Mouse (Mus musculus): ENCODE measurements around the gene Polr3gl. TPM values are rescaled to one million over a fixed set of nuclear protein-coding genes. Genes with fewer than 3 reads are reported as not detected.
A peak's percentile ranks its signal among the peaks of the same experiment; 100 is the strongest.

Gene Polr3gl
- total RNA-seq, 2 experiments from 2014 or later, result 22.5 to 29.9 TPM

DNA sequence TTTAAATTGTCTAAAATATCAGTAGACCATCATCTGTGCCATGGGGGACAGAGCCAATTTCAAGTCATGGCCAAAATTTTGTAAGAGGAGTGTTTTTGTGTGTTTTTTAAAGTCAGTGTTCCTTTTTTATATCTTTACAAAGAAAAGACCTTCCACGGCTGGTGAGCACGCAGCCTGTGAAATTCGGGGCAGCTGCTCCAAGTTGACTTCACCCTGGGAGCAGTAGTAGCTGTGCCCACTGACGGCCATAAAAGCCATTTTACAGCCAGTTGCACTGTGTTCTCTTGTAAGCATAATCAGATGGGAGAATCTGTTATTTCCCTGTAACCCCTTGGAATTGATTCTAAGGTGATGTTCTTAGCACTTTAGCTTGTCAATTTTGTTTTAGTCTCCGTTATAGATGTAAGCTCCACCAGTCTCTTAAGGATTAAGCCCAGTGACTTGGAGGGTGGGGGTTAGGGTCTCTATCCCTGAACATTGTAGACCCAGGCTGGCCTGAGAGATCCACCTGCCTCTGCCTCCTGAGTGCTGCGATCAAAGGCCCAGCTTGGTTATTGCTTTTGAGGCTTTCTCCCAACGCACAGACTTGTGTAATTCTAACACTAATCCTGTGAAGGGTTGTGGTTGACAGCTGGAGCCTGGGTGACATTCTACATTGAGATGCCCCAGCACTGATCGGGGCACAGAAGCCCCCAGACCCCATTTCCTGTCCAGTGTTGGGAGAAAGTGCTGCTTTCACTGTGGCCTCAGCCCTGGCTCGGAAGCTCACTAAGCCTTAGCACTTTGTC is 32.9 kb downstream of the Polr3gl start:
- DNase-seq (ENCODE audit: low spot score in 2 of 2), result no peak
- intact Hi-C loops (cut with DNase I), result no loop called here

DNA sequence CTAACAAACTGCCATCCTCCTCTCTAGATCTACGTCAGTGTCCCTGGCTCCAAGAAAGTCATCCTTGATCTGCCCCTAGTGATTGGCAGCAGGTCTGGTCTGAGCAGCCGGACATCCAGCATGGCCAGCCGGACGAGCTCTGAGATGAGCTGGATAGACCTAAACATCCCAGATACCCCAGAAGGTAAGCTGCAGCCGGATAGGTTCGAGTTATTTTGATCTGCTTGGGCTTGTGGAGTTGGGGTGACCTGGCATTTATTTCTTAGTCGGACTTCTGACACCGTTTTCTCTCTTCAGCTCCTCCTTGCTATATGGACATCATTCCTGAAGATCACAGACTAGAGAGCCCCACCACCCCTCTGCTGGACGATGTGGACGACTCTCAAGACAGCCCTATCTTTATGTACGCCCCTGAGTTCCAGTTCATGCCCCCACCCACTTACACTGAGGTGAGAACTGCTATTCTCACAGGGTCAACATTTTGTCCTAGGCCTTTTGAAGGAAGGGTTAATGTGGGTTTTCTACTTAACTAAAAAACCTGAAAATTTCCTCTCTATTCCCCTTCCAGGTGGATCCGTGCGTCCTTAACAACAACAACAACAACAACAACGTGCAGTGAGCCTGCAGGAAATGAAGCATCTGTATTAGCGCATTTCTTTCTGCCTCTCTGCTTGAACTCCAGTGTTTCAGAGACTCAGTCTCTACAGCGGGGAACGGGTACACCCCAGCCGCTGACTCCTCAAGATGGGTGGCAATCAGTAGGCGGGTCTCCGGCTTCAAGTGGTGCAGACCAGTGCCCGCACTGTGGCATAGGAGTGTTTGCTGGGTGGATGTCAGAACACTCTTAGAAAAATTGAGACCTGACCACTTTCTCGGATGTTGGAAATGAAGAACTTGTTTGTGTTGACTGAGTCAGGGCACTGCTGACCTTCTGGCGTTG is 33.8 kb downstream of the Polr3gl start:
- no peak for DNase-seq (ENCODE audit: low spot score in 2 of 2)
- intact Hi-C loops (cut with DNase I), result no loop called here

DNA sequence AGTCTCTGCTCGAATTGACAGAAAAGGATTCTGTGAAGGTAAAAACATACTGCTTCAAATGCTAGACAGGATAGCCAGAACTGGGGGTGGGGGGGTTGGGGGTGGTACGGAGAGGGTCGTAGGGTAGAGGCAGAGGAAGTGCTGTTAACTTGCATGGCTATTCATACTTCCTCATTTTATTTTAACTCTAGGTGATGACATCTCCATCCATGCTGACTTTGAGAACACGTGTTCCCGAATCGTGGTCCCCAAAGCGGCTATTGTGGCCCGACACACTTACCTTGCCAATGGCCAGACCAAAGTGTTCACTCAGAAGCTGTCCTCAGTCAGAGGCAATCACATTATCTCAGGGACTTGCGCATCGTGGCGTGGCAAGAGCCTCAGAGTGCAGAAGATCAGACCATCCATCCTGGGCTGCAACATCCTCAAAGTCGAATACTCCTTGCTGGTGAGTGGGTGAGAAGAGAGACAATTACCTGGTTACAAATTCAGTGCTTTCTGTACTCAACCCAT is 34.5 kb downstream of the Polr3gl start:
- intact Hi-C loops (cut with DNase I), result no loop called here
- no peak for DNase-seq (ENCODE audit: low spot score in 2 of 2)

DNA sequence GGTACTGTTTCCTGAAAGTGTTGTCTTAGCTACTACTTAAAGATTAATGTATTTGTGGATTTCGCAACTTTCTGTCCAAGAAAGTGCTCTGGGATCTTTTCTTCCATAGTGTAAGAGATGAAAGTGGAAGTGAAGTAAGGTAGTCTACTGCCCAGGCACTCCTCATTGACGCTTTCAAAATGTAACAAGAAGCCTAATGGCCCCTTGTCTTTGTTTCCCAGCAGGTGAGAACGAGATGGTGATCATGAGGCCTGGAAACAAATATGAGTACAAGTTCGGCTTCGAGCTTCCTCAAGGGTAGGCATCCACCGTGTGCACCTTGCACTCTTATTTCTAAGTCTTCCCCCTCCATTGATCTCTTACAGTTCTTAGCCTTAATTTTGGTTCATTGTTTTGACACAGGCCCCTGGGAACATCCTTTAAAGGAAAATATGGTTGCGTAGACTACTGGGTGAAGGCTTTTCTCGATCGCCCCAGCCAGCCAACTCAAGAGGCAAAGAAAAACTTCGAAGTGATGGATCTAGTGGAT is 35.2 kb downstream of the Polr3gl start:
- DNase-seq (ENCODE audit: low spot score in 2 of 2), result no peak
- intact Hi-C loops (cut with DNase I), result no loop called here

DNA sequence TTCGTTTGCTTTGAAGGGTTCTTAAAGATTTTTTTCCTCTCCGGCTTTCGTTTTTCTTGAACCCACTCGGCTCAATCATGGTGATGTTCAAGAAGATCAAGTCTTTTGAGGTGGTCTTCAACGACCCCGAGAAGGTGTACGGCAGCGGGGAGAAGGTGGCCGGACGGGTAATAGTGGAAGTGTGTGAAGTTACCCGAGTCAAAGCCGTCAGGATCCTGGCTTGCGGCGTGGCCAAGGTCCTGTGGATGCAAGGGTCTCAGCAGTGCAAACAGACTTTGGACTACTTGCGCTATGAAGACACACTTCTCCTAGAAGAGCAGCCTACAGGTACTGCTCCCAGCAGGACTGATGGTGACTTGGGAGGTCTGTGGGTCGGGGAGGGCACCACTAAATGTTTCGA is 35.8 kb downstream of the Polr3gl start:
- intact Hi-C loops (cut with DNase I), result no loop called here
- DNase-seq (ENCODE audit: low spot score in 2 of 2), result no peak

DNA sequence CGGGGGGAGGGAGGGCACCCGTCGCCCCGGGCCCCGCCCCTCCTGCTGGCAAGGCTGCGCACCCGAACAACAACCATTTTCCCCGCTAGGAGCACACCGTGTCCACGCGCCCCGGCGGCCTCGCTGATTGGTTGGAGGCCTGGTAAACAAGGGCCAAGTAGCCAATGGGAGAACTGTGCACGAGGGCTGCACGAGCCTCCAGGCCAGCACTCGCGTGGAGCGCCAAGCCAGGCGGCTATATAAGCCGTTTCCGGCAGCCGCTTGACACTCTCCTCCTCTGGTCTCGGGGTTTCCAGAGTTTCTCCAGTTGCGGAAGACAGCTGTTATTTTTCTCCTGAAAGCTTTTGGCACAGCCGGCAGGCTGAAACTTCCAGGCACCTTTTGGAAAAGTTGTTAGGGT is 36.3 kb downstream of the Polr3gl start, which contains the start of gene Txnip:
TSS of gene Txnip (plus strand) at position 264 of the 400 bp plus-strand sequence.
- peak; percentile 95 to 96 for DNase-seq (ENCODE audit: low spot score in 2 of 2)
- intact Hi-C loops (cut with DNase I), result no loop called here

DNA sequence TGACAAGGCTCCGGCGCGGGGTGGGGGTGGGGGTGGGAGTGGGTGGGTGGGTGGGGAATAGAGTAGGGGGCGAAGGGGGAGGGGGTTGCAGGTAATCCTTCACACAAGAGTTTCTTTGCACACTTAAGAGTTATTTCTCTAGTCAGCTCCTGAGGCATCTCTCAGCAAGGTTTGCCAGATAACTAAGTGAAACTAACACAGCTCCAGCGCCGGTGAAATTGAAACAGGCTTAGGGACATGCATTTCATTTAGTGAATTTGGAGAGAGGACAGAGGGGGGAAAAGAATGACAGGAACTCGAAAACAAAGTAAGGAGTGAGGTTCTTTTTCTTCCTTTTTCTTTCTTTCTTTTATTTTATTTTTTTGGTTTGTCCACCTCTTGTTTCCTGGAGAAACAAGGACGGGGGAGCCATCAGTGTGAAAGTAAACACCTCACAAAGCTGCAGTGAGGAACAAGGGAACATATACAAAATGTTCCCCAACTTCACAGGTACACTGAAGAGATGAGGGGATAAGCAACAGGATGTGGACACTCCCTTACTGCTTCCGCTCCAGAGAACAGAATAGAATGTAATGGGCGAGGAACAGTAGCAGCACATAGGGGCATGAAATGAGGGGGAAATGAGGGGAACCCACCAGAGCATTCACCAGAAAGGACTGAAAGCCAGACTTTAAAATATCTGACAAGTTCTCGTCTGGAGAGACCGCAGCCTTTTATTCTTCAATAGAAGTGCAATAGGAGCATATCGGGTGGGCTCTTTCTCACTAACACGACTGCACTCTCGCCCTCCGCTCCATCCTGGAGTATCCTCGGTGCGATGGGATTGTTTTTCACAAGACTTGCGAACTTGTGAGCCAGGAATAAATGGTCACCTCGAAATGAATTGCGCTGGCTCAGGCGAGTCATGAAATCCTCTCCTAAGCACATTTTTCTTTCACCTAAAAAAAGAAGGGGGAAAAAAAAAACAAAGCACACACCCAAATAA is 37.0 kb downstream of the Polr3gl start:
- no peak for DNase-seq (ENCODE audit: low spot score in 2 of 2)
- intact Hi-C loops (cut with DNase I), result no loop called here

DNA sequence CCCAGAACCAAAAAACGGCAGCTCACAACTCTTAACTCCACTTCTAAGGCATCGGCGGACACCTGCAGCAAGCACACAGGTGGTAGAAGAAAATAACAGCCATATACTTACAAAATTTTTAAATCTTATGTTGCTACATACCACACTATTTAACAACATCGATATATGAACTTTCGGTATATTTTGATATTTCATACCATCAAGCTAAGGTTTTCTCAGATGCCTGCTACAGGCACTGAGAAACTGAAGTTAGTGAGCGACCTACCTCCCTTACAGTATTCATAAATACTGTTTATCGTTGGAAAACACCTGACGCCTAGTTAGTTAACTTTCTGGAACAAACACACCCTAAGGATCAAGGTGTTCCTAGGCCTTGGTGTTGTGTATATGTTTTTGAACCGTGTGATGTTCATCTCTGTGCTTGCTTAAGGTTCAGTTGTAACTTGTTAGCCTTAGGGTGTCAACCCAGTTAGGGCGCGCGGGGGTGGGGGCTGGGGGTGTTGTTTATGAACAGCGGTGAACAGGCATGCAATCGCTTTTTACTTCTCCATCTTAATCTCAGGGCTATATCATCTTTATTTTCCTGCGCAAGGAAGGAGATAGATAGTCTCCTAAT is 37.9 kb downstream of the Polr3gl start:
- DNase-seq (ENCODE audit: low spot score in 2 of 2), result no peak
- intact Hi-C loops (cut with DNase I), result no loop called here

DNA sequence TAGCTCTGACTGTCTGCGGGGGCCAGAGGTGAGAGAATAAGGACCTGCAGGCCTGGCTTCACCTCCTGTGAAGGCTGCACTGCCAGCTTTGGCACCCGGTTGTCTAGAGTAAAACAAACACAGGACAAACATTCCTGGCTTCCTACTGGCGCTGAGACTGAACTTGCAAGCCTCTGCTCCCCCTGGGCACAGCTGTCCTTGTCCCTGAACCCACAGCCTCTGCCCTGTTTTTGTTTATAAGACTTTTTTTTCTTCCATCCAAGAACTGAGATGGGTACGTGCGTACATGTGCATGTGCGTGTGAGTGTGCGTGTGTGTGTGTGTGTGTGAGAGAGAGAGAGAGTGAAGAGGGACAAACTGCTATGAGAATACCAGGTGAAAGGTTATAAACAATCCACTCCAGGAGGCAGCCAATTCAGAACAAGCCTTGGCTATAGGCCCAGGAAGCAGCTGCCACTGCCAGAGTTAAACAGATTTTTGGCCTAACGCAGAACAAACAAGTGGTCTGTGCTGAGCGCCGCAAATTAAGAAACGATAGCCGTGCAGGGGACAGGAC is 38.9 kb downstream of the Polr3gl start:
- intact Hi-C loops (cut with DNase I), result no loop called here
- DNase-seq (ENCODE audit: low spot score in 2 of 2), result no peak

DNA sequence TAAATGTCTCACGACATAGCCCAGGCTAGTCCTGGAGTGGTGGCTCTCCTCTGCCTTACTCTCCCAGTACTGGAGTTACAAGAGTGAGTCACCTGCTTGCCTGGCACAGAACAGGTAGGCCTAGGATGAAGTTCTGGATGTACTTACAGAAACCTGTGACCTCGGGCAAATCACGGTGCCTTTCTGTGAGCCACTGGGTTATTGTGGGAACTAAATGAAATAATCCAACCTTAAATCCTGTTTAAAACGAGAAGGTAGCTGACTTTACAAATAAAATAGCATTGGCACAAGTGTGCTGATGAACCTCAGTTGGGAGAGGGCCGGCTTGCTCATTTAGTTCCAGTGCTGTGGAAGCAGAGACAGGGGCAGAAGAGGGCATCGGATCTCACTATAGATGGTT is 39.7 kb downstream of the Polr3gl start:
- no peak for DNase-seq (ENCODE audit: low spot score in 2 of 2)
- intact Hi-C loops (cut with DNase I), result no loop called here

DNA sequence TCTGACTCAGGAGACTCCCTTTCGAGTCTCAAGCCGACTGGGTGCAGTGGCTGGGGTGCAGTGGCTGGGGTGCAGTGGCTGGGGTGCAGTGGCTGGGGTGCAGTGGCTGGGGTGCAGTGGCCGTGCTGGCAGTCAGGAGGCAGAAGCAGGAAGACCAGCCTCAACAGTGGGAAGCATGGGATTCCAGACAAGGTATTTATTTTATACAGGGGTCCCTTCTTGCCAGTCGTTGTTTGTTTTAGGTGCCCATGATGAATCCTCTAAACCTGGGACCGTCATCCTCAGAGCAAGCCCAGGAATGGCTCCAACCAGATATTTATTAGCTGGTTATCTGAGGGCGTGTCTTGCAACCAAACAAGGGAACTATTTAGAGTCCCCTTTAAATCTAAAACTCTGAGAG is 40.4 kb downstream of the Polr3gl start:
- intact Hi-C loops (cut with DNase I), result no loop called here
- DNase-seq (ENCODE audit: low spot score in 2 of 2), result no peak

DNA sequence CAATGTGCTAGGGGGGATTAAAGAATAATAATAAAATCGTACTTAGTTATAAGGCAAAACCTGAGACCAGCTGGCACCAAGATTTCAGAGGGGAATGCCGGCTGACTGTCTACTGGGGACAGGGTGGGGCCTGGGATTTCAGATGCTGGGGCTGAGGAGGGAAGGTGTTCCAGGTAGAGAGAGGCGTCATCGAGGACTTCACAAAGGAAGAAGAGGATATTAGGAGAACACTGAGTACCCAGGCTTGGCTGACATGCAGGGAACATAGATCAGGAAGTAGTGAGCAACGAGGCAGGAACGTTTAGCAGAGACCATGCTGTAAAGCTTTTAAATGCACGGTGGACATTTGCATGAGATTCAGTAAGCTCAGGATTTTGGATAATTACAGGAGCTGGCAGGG is 42.1 kb downstream of the Polr3gl start:
- intact Hi-C loops (cut with DNase I), result loop anchor here (1.0 to 2.0 kb wide), 2 partner anchors 28 to 83 kb away; partner anchors contain the start of genes Gm42957 and Pex11b

DNA sequence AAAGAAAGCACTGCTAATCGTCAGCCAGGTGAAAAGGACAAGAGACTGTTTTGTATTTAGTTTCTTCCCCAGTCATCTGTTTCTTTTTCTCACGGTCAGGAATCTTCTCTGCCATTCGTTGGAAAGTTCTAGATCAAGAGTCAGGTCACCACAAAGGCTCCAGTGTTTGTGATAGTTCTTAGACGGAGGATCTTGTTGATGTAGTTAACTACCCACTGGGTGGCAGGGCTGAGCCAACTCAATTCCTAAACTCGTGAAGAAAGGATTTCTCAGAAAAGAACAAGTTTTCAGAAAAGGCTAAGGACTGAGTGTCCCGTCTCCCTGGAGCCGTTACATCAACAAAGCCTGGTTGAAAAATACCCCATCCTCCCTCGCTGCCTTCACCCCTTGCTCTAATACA is 42.8 kb downstream of the Polr3gl start:
- no peak for DNase-seq (ENCODE audit: low spot score in 2 of 2)
- intact Hi-C loops (cut with DNase I), result loop anchor here (1.0 to 2.0 kb wide), 2 partner anchors 29 to 84 kb away; partner anchors contain the start of genes Gm42957 and Pex11b

More for the DNA sequence above, 42.1 kb downstream of the Polr3gl start:
- DNase-seq (ENCODE audit: low spot score in 2 of 2), result no peak

DNA sequence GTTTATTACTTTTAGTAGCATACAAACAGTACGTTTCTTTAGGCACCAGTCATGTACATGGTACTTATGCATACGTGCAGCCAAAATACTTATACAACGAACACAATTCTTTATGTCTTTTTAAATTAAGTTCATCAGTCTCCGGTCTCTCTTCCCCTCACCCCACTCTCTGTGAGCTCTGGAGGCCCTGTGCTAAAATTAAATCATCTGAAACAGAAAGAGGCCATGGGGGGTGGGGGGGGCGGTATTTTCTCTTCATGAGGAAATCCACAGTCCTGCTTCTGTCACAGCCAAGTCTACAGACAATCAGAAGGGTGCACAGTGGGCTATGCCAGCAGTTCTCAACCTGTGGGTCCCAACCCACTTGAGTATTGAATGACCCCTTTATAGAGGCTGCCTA is 44.6 kb downstream of the Polr3gl start:
- no peak for DNase-seq (ENCODE audit: low spot score in 2 of 2)
- intact Hi-C loops (cut with DNase I), result loop anchor here (10.0 kb wide), 1 partner anchor 155 kb away; the partner anchor contains the start of gene Nudt17

DNA sequence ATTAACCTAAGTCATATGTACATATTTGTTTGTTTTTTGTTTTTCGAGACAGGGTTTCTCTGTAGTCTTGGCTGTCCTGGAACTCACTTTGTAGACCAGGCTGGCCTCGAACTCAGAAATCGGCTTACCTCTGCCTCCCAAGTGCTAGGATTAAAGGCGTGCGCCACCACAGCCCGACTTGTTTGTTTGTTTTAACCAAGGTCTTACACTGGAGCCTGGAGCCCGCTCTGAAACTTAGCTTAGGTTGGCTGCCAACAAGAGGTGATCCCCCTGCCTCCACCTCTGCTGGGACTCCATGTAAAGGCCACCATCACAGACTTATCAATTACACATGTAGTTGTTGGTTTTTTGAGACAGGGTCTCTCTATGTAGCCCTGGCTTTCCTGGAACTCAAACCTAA is 45.2 kb downstream of the Polr3gl start:
- no peak for DNase-seq (ENCODE audit: low spot score in 2 of 2)
- intact Hi-C loops (cut with DNase I), result loop anchor here (10.0 kb wide), 1 partner anchor 156 kb away; the partner anchor contains the start of gene Nudt17

DNA sequence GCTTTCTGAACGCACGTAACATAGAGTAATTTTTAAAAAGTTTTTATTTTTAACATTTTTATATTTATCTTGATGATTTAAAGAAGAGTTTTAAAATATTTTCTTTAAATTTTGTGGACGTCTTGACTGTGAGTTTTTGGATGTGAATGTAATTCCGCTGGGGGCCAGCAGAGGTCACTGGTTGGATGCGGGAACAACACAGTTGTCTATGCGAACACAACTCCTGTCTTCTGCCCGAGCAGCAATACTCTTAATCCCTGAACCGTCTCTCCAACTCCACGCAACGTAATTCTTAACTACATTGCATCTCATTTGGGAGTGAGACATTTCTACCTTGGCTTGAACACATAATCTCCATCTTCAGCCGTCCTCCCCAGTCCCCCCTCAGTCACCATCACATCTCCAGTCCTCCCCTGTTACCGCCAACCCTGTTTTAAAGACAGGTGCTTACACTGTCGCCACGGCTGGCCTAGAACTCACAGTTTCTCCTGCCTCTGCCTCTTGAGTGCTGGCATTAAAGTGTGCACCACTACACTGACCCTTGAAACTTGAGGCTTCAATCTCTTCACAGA is 46.5 kb downstream of the Polr3gl start:
- intact Hi-C loops (cut with DNase I), result loop anchor here (10.0 kb wide), 1 partner anchor 157 kb away; the partner anchor contains the start of gene Nudt17
- DNase-seq (ENCODE audit: low spot score in 2 of 2), result peak; percentile 59 to 78

DNA sequence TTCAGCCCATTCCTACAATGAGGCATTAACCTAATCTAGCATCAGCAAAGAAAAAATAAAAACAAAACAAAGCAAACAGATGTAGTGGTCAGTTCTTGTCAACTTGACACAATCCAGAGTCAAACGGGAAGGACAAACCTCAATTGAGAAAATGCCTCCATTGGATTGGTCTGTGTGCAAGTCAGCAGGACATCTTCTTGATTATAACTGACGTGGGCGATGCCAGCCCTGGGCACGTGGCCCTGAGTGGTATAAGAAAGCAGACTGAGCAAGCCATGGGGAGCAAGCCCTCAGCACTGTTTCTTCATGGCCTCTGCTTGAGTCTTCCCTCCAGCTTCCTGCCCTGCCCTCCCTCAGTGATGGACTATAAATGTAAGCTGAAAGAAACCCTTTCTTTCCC is 47.1 kb downstream of the Polr3gl start:
- intact Hi-C loops (cut with DNase I), result loop anchor here (10.0 kb wide), 1 partner anchor 158 kb away; the partner anchor contains the start of gene Nudt17
- no peak for DNase-seq (ENCODE audit: low spot score in 2 of 2)

Measured in left cerebral cortex, postnatal 36 days (tissue).